Mouse (Mus musculus): ENCODE results near the gene Slc39a13. TPM values are rescaled to one million over a fixed set of nuclear protein-coding genes. Genes with fewer than 3 reads are reported as not detected.

Slc39a13 gene
- 5.2 TPM for polyA plus RNA-seq (2014; fragmentation: Illumina TruSeq; extraction: RNeasy Lipid Tissue Mini Kit (QIAGEN cat#74804); ENCODE audit: low read depth, low replicate concordance)

GRCm38 (mm10) chr2:91070076-91070800 lies at the start of gene Slc39a13:
Gene Slc39a13 (minus strand): TSS chr2:91070417.

GRCm38 (mm10) chr2:91117585-91118275 lies 47.5 kb upstream of the Slc39a13 start, which contains the start of gene Mybpc3:
Gene Mybpc3 (plus strand): TSS chr2:91118144.

GRCm38 (mm10) chr2:91081775-91082695 lies 11.8 kb upstream of the Slc39a13 start, which contains the start of gene Spi1:
Gene Spi1 (plus strand): TSS chr2:91082390.

GRCm38 (mm10) chr2:91053934-91054382 lies 16.3 kb downstream of the Slc39a13 start, which contains the start of gene Psmc3:
Gene Psmc3 (plus strand): TSS chr2:91054009.

GRCm38 (mm10) chr2:91035385-91035784 lies 34.8 kb downstream of the Slc39a13 start, which contains the start of gene Rapsn:
Gene Rapsn (plus strand): TSS chr2:91035620.

Other genes starting within 250 kb of the Slc39a13 start
- gene Mtch2, start 223.3 kb downstream of the Slc39a13 start, polyA plus RNA-seq (2014; fragmentation: Illumina TruSeq; extraction: RNeasy Lipid Tissue Mini Kit (QIAGEN cat#74804); ENCODE audit: low read depth, low replicate concordance): 649 TPM
- gene C1qtnf4, start 184.6 kb downstream of the Slc39a13 start, polyA plus RNA-seq (2014; fragmentation: Illumina TruSeq; extraction: RNeasy Lipid Tissue Mini Kit (QIAGEN cat#74804); ENCODE audit: low read depth, low replicate concordance): not detected
- gene Kbtbd4, start 165.7 kb downstream of the Slc39a13 start, polyA plus RNA-seq (2014; fragmentation: Illumina TruSeq; extraction: RNeasy Lipid Tissue Mini Kit (QIAGEN cat#74804); ENCODE audit: low read depth, low replicate concordance): 10.2 TPM
- gene Ndufs3, start 165.6 kb downstream of the Slc39a13 start, polyA plus RNA-seq (2014; fragmentation: Illumina TruSeq; extraction: RNeasy Lipid Tissue Mini Kit (QIAGEN cat#74804); ENCODE audit: low read depth, low replicate concordance): 153 TPM
- 112 TPM for gene Celf1, start 130.0 kb downstream of the Slc39a13 start, polyA plus RNA-seq (2014; fragmentation: Illumina TruSeq; extraction: RNeasy Lipid Tissue Mini Kit (QIAGEN cat#74804); ENCODE audit: low read depth, low replicate concordance)
- gene Rapsn, start 34.8 kb downstream of the Slc39a13 start, polyA plus RNA-seq (2014; fragmentation: Illumina TruSeq; extraction: RNeasy Lipid Tissue Mini Kit (QIAGEN cat#74804); ENCODE audit: low read depth, low replicate concordance): not detected
- gene Psmc3, start 16.4 kb downstream of the Slc39a13 start, polyA plus RNA-seq (2014; fragmentation: Illumina TruSeq; extraction: RNeasy Lipid Tissue Mini Kit (QIAGEN cat#74804); ENCODE audit: low read depth, low replicate concordance): 116 TPM
- gene Spi1, start 12.0 kb upstream of the Slc39a13 start, polyA plus RNA-seq (2014; fragmentation: Illumina TruSeq; extraction: RNeasy Lipid Tissue Mini Kit (QIAGEN cat#74804); ENCODE audit: low read depth, low replicate concordance): 3.0 TPM
- gene Mybpc3, start 47.7 kb upstream of the Slc39a13 start, polyA plus RNA-seq (2014; fragmentation: Illumina TruSeq; extraction: RNeasy Lipid Tissue Mini Kit (QIAGEN cat#74804); ENCODE audit: low read depth, low replicate concordance): not detected
- gene Madd, start 113.4 kb upstream of the Slc39a13 start, polyA plus RNA-seq (2014; fragmentation: Illumina TruSeq; extraction: RNeasy Lipid Tissue Mini Kit (QIAGEN cat#74804); ENCODE audit: low read depth, low replicate concordance): 7.9 TPM
- gene Nr1h3, start 132.4 kb upstream of the Slc39a13 start, polyA plus RNA-seq (2014; fragmentation: Illumina TruSeq; extraction: RNeasy Lipid Tissue Mini Kit (QIAGEN cat#74804); ENCODE audit: low read depth, low replicate concordance): 0.44 TPM
- gene Acp2, start 132.5 kb upstream of the Slc39a13 start, polyA plus RNA-seq (2014; fragmentation: Illumina TruSeq; extraction: RNeasy Lipid Tissue Mini Kit (QIAGEN cat#74804); ENCODE audit: low read depth, low replicate concordance): 35.7 TPM
- gene Ddb2, start 166.6 kb upstream of the Slc39a13 start, polyA plus RNA-seq (2014; fragmentation: Illumina TruSeq; extraction: RNeasy Lipid Tissue Mini Kit (QIAGEN cat#74804); ENCODE audit: low read depth, low replicate concordance): 31.4 TPM
- 0.95 TPM for gene Pacsin3, start 185.5 kb upstream of the Slc39a13 start, polyA plus RNA-seq (2014; fragmentation: Illumina TruSeq; extraction: RNeasy Lipid Tissue Mini Kit (QIAGEN cat#74804); ENCODE audit: low read depth, low replicate concordance)
- 14.1 TPM for gene Arfgap2, start 194.6 kb upstream of the Slc39a13 start, polyA plus RNA-seq (2014; fragmentation: Illumina TruSeq; extraction: RNeasy Lipid Tissue Mini Kit (QIAGEN cat#74804); ENCODE audit: low read depth, low replicate concordance)